Mouse (Mus musculus) ES-E14 (cell line): ENCODE measurements around the gene Ipcef1. TPM values are rescaled to one million over a fixed set of nuclear protein-coding genes. Genes with fewer than 3 reads are reported as not detected.

ENCODE experiments used
- DNase-seq: peaks from one replicate; pipeline ENCODE4 v3.0.0-alpha.2; 2013; ENCODE audit warnings: low read depth, low spot score
- H3K27ac ChIP-seq: 2 replicates; pipeline ENCODE4 v1.5.1; 2012; ENCODE audit warnings: low read depth, mild to moderate bottlenecking, low read length, moderate library complexity, mixed read lengths; ENCODE audit not compliant: poor library complexity, insufficient read depth, severe bottlenecking
- H3K36me3 ChIP-seq: 2 replicates; pipeline ENCODE4 v1.6.1; 2012; ENCODE audit warnings: mild to moderate bottlenecking, low read length, moderate library complexity, mixed read lengths; ENCODE audit not compliant: control insufficient read depth, poor library complexity, insufficient read depth, severe bottlenecking
- H3K4me1 ChIP-seq, 2 experiments: fragments of 150-350 bp in 1 of 2; sonication (generic) in 1 of 2; 2 replicates each; pipeline ENCODE4 v1.6.1; 2012; ENCODE audit warnings: low read length in 2 of 2, mild to moderate bottlenecking in 1 of 2, mixed read lengths in 1 of 2; ENCODE audit not compliant: control insufficient read depth in 2 of 2, insufficient read depth in 2 of 2, poor library complexity in 1 of 2
- H3K4me3 ChIP-seq, 2 experiments: fragments of 150-350 bp in 1 of 2; sonication (generic) in 1 of 2; 2 replicates each; pipeline ENCODE4 v1.5.1; 2012; ENCODE audit warnings: low read length in 2 of 2, low read depth in 1 of 2, mild to moderate bottlenecking in 1 of 2, mixed read lengths in 1 of 2; ENCODE audit not compliant: insufficient read depth in 1 of 2, poor library complexity in 1 of 2, severe bottlenecking in 1 of 2
- H3K9ac ChIP-seq: 2 replicates; pipeline ENCODE4 v1.6.1; 2012; ENCODE audit warnings: low read depth, mild to moderate bottlenecking, low read length, mixed read lengths; ENCODE audit not compliant: poor library complexity, insufficient read depth, severe bottlenecking
- H3K9me3 ChIP-seq: fragments of 150-350 bp; sonication (generic); 2 replicates; pipeline ENCODE4 v1.6.1; 2012; ENCODE audit warnings: low read depth, mild to moderate bottlenecking, low read length; ENCODE audit not compliant: control insufficient read depth, insufficient read depth
- CHD2 ChIP-seq: IDR thresholded peaks from 2 replicates; pipeline ENCODE4 v1.6.1; 2014; ENCODE audit warnings: mild to moderate bottlenecking, low read depth, low read length, inconsistent platforms
- HCFC1 ChIP-seq: IDR thresholded peaks from 2 replicates; pipeline ENCODE4 v1.6.1; 2012; ENCODE audit warnings: low read length, inconsistent platforms, borderline replicate concordance; ENCODE audit not compliant: insufficient read depth
- MAFK ChIP-seq: IDR thresholded peaks from 2 replicates; pipeline ENCODE4 v1.6.1; 2014; ENCODE audit warnings: mild to moderate bottlenecking, low read depth, low read length, inconsistent platforms; ENCODE audit not compliant: insufficient read depth
- ZC3H11A ChIP-seq: IDR thresholded peaks from 2 replicates; pipeline ENCODE4 v1.6.1; 2012; ENCODE audit warnings: low read depth, mild to moderate bottlenecking, inconsistent platforms, low read length, borderline replicate concordance
- ZNF384 ChIP-seq: IDR thresholded peaks from 2 replicates; pipeline ENCODE4 v1.6.1; 2012; ENCODE audit warnings: low read depth, low read length, inconsistent platforms
- in situ Hi-C, 2 experiments: fragments of 600-800 bp; cut with MboI; formaldehyde crosslinking; loops; one replicate each; pipeline ENCODE4 v1.15.1; 2025; ENCODE audit warnings: low sequenced_read_pairs in 2 of 2, inconsistent platforms in 1 of 2; ENCODE audit not compliant: unreplicated experiment in 2 of 2
- total RNA-seq: library from RNA; depleted of rRNA; stranded (reverse); fragments of 300-350 nt; gene quantifications from 2 replicates; pipeline ENCODE4 v1.2.3, GENCODE M21; 2012

Gene Ipcef1
- total RNA-seq, 1 experiment = 0.13 TPM

DNA sequence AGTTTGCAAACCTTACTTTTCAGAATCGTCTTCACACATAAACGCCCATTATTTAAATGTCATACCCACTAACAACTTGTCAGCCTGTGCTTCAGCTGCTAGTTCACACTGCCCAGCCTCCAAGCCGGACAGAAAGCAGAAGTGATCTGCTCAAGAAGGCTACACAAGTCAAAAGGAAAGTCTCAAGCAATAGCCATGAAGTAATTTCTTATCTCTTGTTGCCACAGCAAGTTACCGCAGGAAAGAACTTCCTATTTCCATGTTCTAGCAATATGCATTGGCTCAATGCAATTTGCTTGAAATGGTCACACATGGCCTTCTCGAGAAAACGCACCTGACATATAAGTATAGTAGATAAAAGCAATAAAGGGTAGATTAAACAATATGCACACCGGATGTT is 10.7 kb upstream of the Ipcef1 start:
- Histone ChIP-seq H3K9ac (no peak overlapping the region), H3K4me1 (no peaks in the 10 kb centered on the region), H3K9me3 (no peaks in the 10 kb centered on the region), H3K27ac (no peak overlapping the region), H3K4me3 (no peak overlapping the region), H3K36me3 (no peaks in the 10 kb centered on the region)
- in situ Hi-C loops = no loop called here
- DNase-seq = no peak
- TF ChIP-seq ZNF384 (no peak), CHD2 (no peak), ZC3H11A (no peak), HCFC1 (no peak), MAFK (no peak)

- DNase-seq = no peak
- in situ Hi-C loops = no loop called here
- H3K36me3 ChIP-seq = no peaks in the 10 kb centered on the region
- H3K9ac ChIP-seq = no peak overlapping the region
- TF ChIP-seq ZNF384 (no peak), ZC3H11A (no peak)
- no peak overlapping the region for H3K27ac ChIP-seq
- no peak overlapping the region for H3K4me3 ChIP-seq
- no peaks in the 10 kb centered on the region for H3K4me1 ChIP-seq
- no peaks in the 10 kb centered on the region for H3K9me3 ChIP-seq
Observed at GRCm38 (mm10) chr10:7060326-7060725, 8.0 kb upstream of the Ipcef1 start.

- Histone ChIP-seq H3K27ac (no peak overlapping the region), H3K9ac (no peak overlapping the region), H3K4me3 (no peak overlapping the region), H3K36me3 (no peaks in the 10 kb centered on the region), H3K4me1 (no peaks in the 10 kb centered on the region), H3K9me3 (no peaks in the 10 kb centered on the region)
- in situ Hi-C loops = no loop called here
- no peak for DNase-seq
- no peak for TF ChIP-seq HCFC1
- TF ChIP-seq CHD2 = no peak
- TF ChIP-seq MAFK = no peak
- no peak for TF ChIP-seq ZC3H11A
- TF ChIP-seq ZNF384 = no peak
Observed at GRCm38 (mm10) chr10:7057546-7057945, 5.3 kb upstream of the Ipcef1 start.

- Histone ChIP-seq H3K9me3 (no peaks in the 10 kb centered on the region), H3K9ac (no peak overlapping the region), H3K27ac (no peak overlapping the region), H3K4me3 (no peak overlapping the region), H3K4me1 (no peaks in the 10 kb centered on the region), H3K36me3 (no peaks in the 10 kb centered on the region)
- DNase-seq = no peak
- in situ Hi-C loops = no loop called here
- TF ChIP-seq ZC3H11A = no peak
- no peak for TF ChIP-seq HCFC1
- no peak for TF ChIP-seq CHD2
- no peak for TF ChIP-seq ZNF384
- TF ChIP-seq MAFK = no peak
Observed at GRCm38 (mm10) chr10:7054560-7055205, 2.4 kb upstream of the Ipcef1 start.

GRCm38 (mm10) chr10:7049901-7050300 is 2.4 kb downstream of the Ipcef1 start:
- no peaks in the 10 kb centered on the region for H3K9me3 ChIP-seq
- in situ Hi-C loops = no loop called here
- H3K9ac ChIP-seq = no peak overlapping the region
- TF ChIP-seq ZNF384 = no peak
- TF ChIP-seq ZC3H11A = no peak
- TF ChIP-seq MAFK = no peak
- no peak for TF ChIP-seq CHD2
- TF ChIP-seq HCFC1 = no peak
- no peak overlapping the region for H3K4me3 ChIP-seq
- no peaks in the 10 kb centered on the region for H3K4me1 ChIP-seq
- H3K36me3 ChIP-seq = no peaks in the 10 kb centered on the region
- no peak for DNase-seq
- no peak overlapping the region for H3K27ac ChIP-seq
